Mouse (Mus musculus) heart, embryonic 14.5 days (tissue): Measurements from ENCODE around the gene Gm37419. TPM values are rescaled to one million over a fixed set of nuclear protein-coding genes. Genes with fewer than 3 reads are reported as not detected.
A peak's percentile ranks its signal among the peaks of the same experiment; 100 is the strongest.

Experiments used
- ATAC-seq: fragments of 200-750 bp; cut with Nextera tagmentation; 2 replicates; pipeline ENCODE4 v1.8.0; 2017; ENCODE audit warnings: low read depth, moderate TSS enrichment; ENCODE audit not compliant: insufficient number of reproducible peaks, insufficient read depth, low FRiP score
- H3K27ac ChIP-seq, 2 experiments: fragments of 200-500 bp in 1 of 2; fragments of 300-500 bp in 1 of 2; sonication (generic) in 1 of 2; replicated peaks in 1 of 2; 2 replicates each; pipeline ENCODE4 v1.5.1; 2012 to 2014; ENCODE audit warnings: low read depth in 2 of 2, low read length in 2 of 2, control low read depth in 1 of 2, mild to moderate bottlenecking in 1 of 2, mixed read lengths in 1 of 2; ENCODE audit not compliant: control insufficient read depth in 1 of 2, insufficient read depth in 1 of 2
- H3K27me3 ChIP-seq: fragments of 300-500 bp; sonication (generic); 2 replicates; pipeline ENCODE4 v1.6.1; 2014; ENCODE audit warnings: mild to moderate bottlenecking, low read length, control low read depth; ENCODE audit not compliant: control insufficient read depth, insufficient read depth
- H3K36me3 ChIP-seq: fragments of 300-500 bp; sonication (generic); 2 replicates; pipeline ENCODE4 v1.6.1; 2014; ENCODE audit warnings: mild to moderate bottlenecking, control low read depth, low read length, mixed read lengths; ENCODE audit not compliant: control insufficient read depth, insufficient read depth
- H3K4me1 ChIP-seq, 2 experiments: fragments of 200-500 bp in 1 of 2; fragments of 300-500 bp in 1 of 2; sonication (generic) in 1 of 2; 2 replicates each; pipeline ENCODE4 v1.6.1; 2012 to 2014; ENCODE audit warnings: low read length in 2 of 2, control low read depth in 1 of 2, mixed read lengths in 1 of 2; ENCODE audit not compliant: control insufficient read depth in 2 of 2, insufficient read depth in 2 of 2
- H3K4me2 ChIP-seq: fragments of 300-500 bp; sonication (generic); 2 replicates; pipeline ENCODE4 v1.6.1; 2014; ENCODE audit warnings: mild to moderate bottlenecking, low read length
- H3K4me3 ChIP-seq, 2 experiments: fragments of 200-500 bp in 1 of 2; fragments of 300-500 bp in 1 of 2; sonication (generic) in 1 of 2; 2 replicates each; pipeline ENCODE4 v1.5.1; 2012 to 2014; ENCODE audit warnings: low read length in 2 of 2, mild to moderate bottlenecking in 2 of 2, control low read depth in 1 of 2, low read depth in 1 of 2, moderate library complexity in 1 of 2; ENCODE audit not compliant: control insufficient read depth in 1 of 2, insufficient read depth in 1 of 2
- H3K9ac ChIP-seq: fragments of 300-500 bp; sonication (generic); 2 replicates; pipeline ENCODE4 v1.6.1; 2014; ENCODE audit warnings: mild to moderate bottlenecking, low read length
- H3K9me3 ChIP-seq: fragments of 300-500 bp; sonication (generic); 2 replicates; pipeline ENCODE4 v1.6.1; 2016; ENCODE audit warnings: low read length, control low read depth; ENCODE audit not compliant: control insufficient read depth
- WGBS: fragments of 180-500 bp; shearing (Covaris S2); extraction: QIAGEN DNeasy Blood & Tissue Kit; methylation state at CpG from one replicate; pipeline ENCODE4 v1.1.7; 2014; 5-methylcytosine and 5-hydroxymethylcytosine counted together
- polyA plus RNA-seq: library from polyadenylated mRNA; unstranded; fragments of >200 nt; fragmentation: Nextera tagmentation; extraction: Ambion mirVana; gene quantifications from 2 replicates; pipeline ENCODE4 v1.2.1, GENCODE M21; 2014

The Gm37419 gene
- polyA plus RNA-seq, 1 experiment from 2014 or later, result not detected

DNA sequence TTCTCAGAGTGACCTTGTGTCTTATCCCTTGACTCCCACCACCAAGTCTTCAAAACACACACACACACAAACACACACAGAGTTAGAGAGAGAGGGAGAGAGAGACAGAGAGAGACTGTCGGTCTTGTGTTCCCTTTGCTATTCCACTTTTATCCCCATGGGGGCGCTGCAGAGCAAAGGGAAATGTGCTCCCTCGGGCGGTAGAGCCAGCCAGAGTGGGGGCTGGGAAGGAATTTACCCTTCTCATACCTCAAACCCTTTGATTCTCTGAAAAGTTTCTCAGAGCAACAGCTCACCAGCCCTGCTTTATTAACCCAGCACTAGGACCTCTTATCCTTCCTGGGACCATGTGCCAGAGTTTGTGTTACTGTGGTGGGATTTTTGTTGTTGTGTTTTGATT, 2.9 kb downstream of the Gm37419 start:
- Histone ChIP-seq H3K9ac (no peak overlapping the region), H3K4me2 (0 out of 2 replicates have a peak overlapping the region, but pooled peaks have one; percentile 7), H3K27me3 (no peaks in the 10 kb centered on the region), H3K4me1 (peaks cover 7 to 24% of the 10 kb centered on the region in 2 experiments), H3K4me3 (no peak overlapping the region), H3K9me3 (no peaks in the 10 kb centered on the region), H3K36me3 (no peaks in the 10 kb centered on the region), H3K27ac (no peak overlapping the region)
- ATAC-seq, result no peak
- 3% methylated on average over 4 of the region's 4 CpGs for WGBS

DNA sequence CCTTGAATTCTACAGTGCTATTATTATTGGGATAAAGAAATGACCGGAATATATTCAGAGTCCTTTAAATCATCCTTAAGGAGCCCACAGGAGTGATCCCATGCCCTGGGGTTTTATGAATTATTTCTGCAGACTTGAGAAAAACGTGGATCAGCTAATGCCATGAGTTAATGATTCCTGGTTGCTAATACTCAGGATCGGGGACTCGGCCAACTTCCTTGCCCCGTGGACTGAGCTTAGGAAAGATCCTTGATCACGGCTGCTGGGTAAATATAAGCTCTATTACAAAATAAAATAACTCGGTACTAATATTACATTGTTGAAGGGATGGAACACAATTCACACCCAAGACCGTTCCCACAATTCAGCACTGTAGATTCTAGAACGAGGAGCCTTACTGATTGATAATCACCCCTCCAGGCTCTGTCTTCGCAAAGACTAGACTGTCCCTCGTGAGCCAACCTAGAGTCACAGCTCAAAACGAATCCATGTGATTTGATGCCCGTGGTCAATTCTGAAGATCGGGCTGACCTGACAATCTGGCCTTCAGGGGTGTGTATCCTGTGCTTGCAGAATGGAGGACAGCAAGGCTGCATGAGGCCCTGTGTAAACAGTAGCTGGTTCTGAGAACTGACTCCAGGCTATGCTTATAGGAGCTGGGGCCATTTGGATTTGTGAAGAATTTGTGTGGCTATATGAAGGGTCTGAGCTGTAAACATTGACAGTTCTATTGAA, 3.7 kb downstream of the Gm37419 start:
- no peak for ATAC-seq

DNA sequence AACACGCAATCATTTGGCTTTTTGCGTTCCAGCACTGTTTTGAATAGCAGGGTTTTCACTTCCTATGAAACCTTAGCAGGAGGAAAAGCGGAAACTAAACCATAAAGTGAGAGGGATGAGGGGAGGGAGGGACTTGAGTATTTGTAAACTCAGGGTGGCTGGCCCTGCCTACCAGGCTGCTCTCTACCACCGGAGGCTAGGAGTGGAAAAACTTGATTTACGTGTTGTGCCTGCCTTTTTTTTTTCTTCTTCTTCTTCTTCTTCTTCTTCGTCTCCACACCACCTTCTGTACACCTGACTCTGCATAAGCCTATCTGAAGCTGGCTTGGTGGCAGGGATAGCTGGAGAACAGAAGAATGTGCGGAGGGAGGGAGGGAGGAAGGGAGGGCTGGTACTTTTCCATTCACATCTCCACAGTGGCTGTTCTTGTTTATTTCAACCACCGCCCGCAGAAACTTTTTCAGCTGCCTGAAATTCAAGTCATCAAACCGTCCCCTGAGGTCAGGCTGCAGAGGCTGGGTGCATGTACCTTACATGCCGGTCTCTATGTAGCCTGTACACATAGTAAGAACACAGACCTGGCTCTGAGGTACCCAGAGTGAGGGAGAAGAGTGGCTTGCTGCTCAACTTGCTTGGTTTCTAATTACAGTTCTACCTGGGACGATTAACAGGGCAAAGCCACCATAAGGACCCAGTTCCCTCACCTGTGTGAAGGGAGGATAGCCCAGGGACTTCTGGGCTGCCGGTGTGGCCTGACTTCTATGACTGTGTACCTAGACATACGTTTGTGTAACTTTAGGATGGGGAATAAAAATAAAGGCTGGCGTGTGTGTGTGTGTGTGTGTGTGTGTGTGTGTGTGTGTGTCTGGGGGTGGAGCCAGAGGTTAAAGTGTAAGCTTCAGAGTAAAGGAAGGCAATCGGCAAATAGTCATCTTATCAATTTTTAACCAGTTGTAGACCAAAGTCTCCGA, 5.4 kb downstream of the Gm37419 start:
- Histone ChIP-seq H3K9ac (no peak overlapping the region), H3K4me3 (no peak overlapping the region), H3K9me3 (no peaks in the 10 kb centered on the region), H3K27me3 (no peaks in the 10 kb centered on the region), H3K36me3 (no peaks in the 10 kb centered on the region), H3K4me2 (no peak overlapping the region), H3K27ac (no peak overlapping the region), H3K4me1 (peaks cover 7 to 18% of the 10 kb centered on the region in 2 experiments)
- 48% methylated on average over 17 of the region's 17 CpGs for WGBS
- ATAC-seq, result no peak

More for the DNA sequence above, 3.7 kb downstream of the Gm37419 start:
- Histone ChIP-seq H3K36me3 (no peaks in the 10 kb centered on the region), H3K9ac (no peak overlapping the region), H3K27me3 (no peaks in the 10 kb centered on the region), H3K27ac (no peak overlapping the region), H3K4me1 (peaks cover 7 to 18% of the 10 kb centered on the region in 2 experiments), H3K4me2 (no peak overlapping the region), H3K4me3 (no peak overlapping the region), H3K9me3 (no peaks in the 10 kb centered on the region)
- 91% methylated on average over 14 of the region's 14 CpGs for WGBS

DNA sequence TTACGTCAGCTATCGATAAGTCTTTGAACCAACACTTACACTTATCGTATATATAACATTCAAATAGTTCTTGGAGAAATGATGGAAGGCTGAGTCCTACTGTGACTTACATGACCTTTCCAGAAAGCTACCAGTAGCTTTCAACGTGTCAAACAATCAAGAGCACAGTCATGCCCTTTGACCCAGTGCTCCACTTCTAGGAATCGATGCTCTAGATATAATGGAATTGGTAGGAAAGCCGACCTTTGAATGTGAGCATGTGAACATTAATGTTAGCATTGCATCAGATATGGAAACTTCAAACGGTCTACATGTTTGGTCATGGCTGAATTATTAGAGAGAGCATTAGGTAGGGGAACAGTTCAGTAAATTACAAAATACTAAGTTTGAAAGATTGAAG, 8.1 kb downstream of the Gm37419 start:
- 84% methylated on average over 7 of the region's 7 CpGs for WGBS
- Histone ChIP-seq H3K27me3 (no peaks in the 10 kb centered on the region), H3K9me3 (no peaks in the 10 kb centered on the region), H3K36me3 (no peaks in the 10 kb centered on the region), H3K27ac (no peak overlapping the region), H3K4me3 (no peak overlapping the region), H3K4me1 (peaks cover 6% of the 10 kb centered on the region in 2 experiments; a peak in 3 of 4 replicates), H3K9ac (no peak overlapping the region), H3K4me2 (no peak overlapping the region)
- no peak for ATAC-seq

DNA sequence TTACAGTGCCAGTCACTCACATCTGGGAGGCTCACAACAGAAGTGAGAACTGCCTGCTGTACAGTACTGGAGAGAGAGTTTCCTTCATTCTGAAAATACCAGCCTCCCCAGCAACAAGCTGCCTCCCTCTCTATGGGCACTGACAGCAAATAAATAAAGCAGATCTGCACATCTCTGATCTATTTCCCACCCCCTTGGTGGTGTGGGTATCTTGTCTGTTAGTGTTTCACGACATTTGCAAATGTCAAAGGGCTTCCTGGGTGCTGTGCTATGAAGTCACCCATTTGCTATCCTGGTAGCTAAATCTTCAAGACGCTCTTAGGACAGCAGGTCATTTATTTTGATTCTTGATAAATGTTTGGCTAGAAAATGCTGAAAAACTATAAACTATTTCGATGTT, 8.9 kb downstream of the Gm37419 start:
- no peaks in the 10 kb centered on the region for H3K9me3 ChIP-seq

DNA sequence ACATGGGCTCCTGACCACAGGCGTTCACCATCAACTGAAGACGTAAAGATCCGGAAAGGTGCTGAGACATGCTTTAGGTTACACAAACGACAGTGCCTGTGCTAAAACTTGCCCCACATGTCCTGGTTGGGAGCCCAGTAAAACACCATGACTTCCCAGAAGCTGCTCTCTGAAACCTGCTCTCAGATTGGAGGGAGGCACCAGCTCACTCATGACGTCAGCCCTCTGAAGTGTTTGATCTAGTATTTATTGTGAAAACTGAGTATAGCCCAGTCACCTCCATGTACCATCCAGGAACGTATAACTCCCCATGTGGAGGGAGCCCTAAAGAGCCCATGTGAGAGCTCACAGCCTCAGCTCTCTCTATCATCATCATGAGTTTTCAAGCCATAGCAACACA, 9.6 kb downstream of the Gm37419 start:
- Histone ChIP-seq H3K27ac (no peak overlapping the region), H3K4me1 (peaks cover 4 to 5% of the 10 kb centered on the region in 2 experiments; a peak in 3 of 4 replicates), H3K4me3 (no peak overlapping the region), H3K9me3 (no peaks in the 10 kb centered on the region), H3K27me3 (no peaks in the 10 kb centered on the region), H3K4me2 (no peak overlapping the region), H3K36me3 (no peaks in the 10 kb centered on the region), H3K9ac (no peak overlapping the region)
- ATAC-seq, result no peak
- WGBS, result 80% methylated on average over 6 of the region's 6 CpGs

More for the DNA sequence above, 8.9 kb downstream of the Gm37419 start:
- Histone ChIP-seq H3K27me3 (no peaks in the 10 kb centered on the region), H3K4me3 (no peak overlapping the region), H3K4me1 (peaks cover 4 to 5% of the 10 kb centered on the region in 2 experiments; a peak in 3 of 4 replicates), H3K27ac (no peak overlapping the region), H3K4me2 (no peak overlapping the region), H3K9ac (no peak overlapping the region), H3K36me3 (no peaks in the 10 kb centered on the region)
- no peak for ATAC-seq
- 73% methylated on average over 3 of the region's 3 CpGs for WGBS

DNA sequence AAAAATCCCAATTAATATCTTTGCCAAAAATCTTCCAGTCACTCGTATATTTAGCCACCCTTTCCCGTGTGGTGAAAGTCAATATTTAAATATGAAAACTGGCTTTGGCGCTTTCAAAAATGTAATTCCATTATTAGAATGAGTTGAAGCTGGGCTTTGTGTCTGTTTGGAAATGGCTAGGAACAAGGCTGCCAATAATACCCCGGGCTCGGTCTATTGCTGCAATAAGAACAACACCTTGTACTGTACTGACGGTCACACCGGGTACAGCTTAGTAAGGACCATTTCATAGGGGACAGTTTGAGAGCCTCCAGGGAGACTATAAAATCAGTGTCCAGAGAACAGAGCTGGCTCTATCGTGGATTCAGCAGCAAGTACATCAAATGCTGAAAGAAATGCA, 17.6 kb downstream of the Gm37419 start:
- H3K4me2 ChIP-seq, result no peak overlapping the region
- H3K9ac ChIP-seq, result no peak overlapping the region
- no peak for ATAC-seq
- no peaks in the 10 kb centered on the region for H3K4me1 ChIP-seq
- 80% methylated on average over 8 of the region's 8 CpGs for WGBS
- H3K27me3 ChIP-seq, result no peaks in the 10 kb centered on the region
- H3K4me3 ChIP-seq, result no peak overlapping the region
- H3K36me3 ChIP-seq, result no peaks in the 10 kb centered on the region
- no peaks in the 10 kb centered on the region for H3K9me3 ChIP-seq
- no peak overlapping the region for H3K27ac ChIP-seq
